In the genomic region with DNA sequence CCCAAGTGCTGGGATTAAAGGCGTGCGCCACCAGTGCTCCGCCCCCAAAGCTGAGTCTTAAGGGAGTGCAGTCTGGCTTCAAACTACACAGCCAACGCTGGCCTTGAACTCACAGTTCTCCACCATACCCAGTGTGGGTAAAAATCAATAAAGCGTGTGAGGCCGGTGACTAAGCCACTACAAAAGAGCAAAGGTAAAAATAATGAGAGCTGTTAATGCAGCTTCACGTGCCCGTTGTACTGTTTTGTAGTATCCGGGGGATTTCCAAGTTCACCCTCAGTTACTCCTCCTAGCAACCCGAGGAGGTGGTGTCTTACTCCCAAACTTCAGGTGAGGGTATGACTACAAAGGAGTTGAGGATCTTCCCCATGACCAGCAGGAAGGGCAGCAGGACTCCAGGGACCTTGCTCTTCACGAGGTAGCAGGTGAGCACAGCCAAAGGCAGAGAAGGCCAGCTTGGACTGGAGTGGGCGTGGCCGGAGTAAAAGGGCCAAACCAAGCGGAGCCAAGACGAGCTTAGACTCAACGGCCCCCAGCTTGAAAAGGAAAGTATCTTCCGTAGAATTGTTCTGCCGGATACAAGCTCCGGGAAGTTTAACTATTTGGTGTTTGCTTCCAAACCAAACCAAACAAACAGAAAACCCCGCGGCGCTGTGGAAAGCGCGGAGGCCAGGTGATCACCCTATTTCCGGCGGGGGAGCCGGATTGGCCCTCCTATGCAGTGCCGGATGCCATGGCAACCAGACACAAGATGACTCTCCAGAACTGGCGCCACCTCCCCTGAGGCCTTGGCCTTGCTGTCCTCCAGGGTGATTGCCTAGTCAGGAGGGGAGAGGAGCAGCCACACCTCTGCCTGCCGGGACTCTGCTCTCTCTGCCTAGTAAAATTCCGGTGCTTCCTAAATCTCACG, we compare ENCODE assay signal across 8 mouse cellular contexts. TPM values are rescaled to one million over a fixed set of nuclear protein-coding genes. Genes with fewer than 3 reads are reported as not detected.
DNase-seq lines count a peak whose midpoint lies in the region; ATAC-seq and TF ChIP-seq lines count a peak whose summit lies in the region.

No protein-coding gene starts in this region.

- peak overlapping the region; percentile 33 for H3K4me3 ChIP-seq in hindbrain, embryonic 11.5 days (ENCODE audit: low read depth, low read length)
- peak overlapping the region; percentile 35 for H3K4me3 ChIP-seq in left cerebral cortex, adult 2 months

- peak overlapping the region; percentile 61 for H3K4me2 ChIP-seq in hindbrain, embryonic 11.5 days (replicated peaks; ENCODE audit: low read depth, low read length)

- H3K36me3 ChIP-seq in hindbrain, embryonic 11.5 days (ENCODE audit: control insufficient read depth, insufficient read depth, low read length), result no peaks in the 10 kb centered on the region

- peaks cover 13% of the 10 kb centered on the region for H3K4me1 ChIP-seq in hindbrain, embryonic 11.5 days (replicated peaks; ENCODE audit: control insufficient read depth, insufficient read depth, low read length)

- peak; percentile 70 for ATAC-seq in frontal cortex, adult (ENCODE audit: low TSS enrichment)
- ATAC-seq in hindbrain, embryonic 11.5 days (ENCODE audit: low FRiP score), result peak; percentile 69
- ATAC-seq in megakaryocyte progenitor cell, adult 5-6 weeks (replicated peaks; ENCODE audit: poor library complexity), result peak; percentile 76

- H3K9ac ChIP-seq in hindbrain, embryonic 11.5 days (ENCODE audit: low read depth, low read length), result peak overlapping the region; percentile 34

- peak; percentile 69 for DNase-seq in T-cell, adult 2 months (ENCODE audit: low spot score)
- peak; percentile 21 for DNase-seq in cerebellum, adult 8-10 months
- peak; percentile 70 for DNase-seq in hindbrain, embryonic 11.5 days (ENCODE audit: low spot score)
- peak; percentile 25 to 30 for DNase-seq in left cerebral cortex, adult 2 months (ENCODE audit: extremely low spot score in 1 of 2, low spot score in 2 of 2)
- peak; percentile 26 for DNase-seq in right cerebral cortex, postnatal 14 days
- DNase-seq in urinary bladder, postnatal 4 days (ENCODE audit: low spot score in 2 of 2), result peak; percentile 69 to 76

- intact Hi-C loops in left cerebral cortex, adult 2 months (cut with DNase I), result loop anchor here (5.0 kb wide), 1 partner anchor 483 kb away; no protein-coding TSS in a partner anchor

- H3K27me3 ChIP-seq in hindbrain, embryonic 11.5 days (ENCODE audit: control insufficient read depth, insufficient read depth, low read length), result no peaks in the 10 kb centered on the region

- no peaks in the 10 kb centered on the region for H3K9me3 ChIP-seq in hindbrain, embryonic 11.5 days (ENCODE audit: control insufficient read depth, low read length)

- TF ChIP-seq CTCF in left cerebral cortex, adult 2 months (IDR thresholded peaks at IDR 0.05), result no peak

- WGBS in hindbrain, embryonic 11.5 days, result 9% methylated on average over 32 of the region's 32 CpGs

- 0 out of 2 replicates have a peak overlapping the region, but pooled peaks have one; percentile 27 for H3K27ac ChIP-seq in hindbrain, embryonic 11.5 days (ENCODE audit: low read depth, low read length)
- H3K27ac ChIP-seq in left cerebral cortex, adult 2 months, result no peak overlapping the region

RNA-seq across cellular contexts. Expression of a gene that starts 27.9 kb away (rescaled TPM):
- 5.5 and 7.1 TPM in 2 replicates for polyA plus RNA-seq in hindbrain, embryonic 11.5 days (2014; fragmentation: Nextera tagmentation; extraction: Ambion mirVana)
- total RNA-seq in left cerebral cortex, adult 2 months (2021), result 1 to 10 TPM; 2.6 to 2.8 TPM
- 0.34 and 0.72 TPM in 2 replicates for total RNA-seq in megakaryocyte progenitor cell, adult 5-6 weeks (2015)
- 1.2 TPM in 2 replicates for total RNA-seq in megakaryocyte progenitor cell, adult 5-6 weeks (2017)

Comparison
In these comparisons a context has a peak if more than half of its experiments do, and no peak if none do; other contexts are left out.
1. DNase-seq: peak in every context shown above with its lines; median percentile 72 in urinary bladder, postnatal 4 days; 70 in hindbrain, embryonic 11.5 days; 69 in T-cell, adult 2 months; 28 in left cerebral cortex, adult 2 months; 26 in right cerebral cortex, postnatal 14 days; 21 in cerebellum, adult 8-10 months.